Mouse (Mus musculus) testis, adult 2 months (tissue): ENCODE data around the gene Foxp1.

Experiments used
- CTCF ChIP-seq: fragments of 200-500 bp; IDR thresholded peaks from 2 replicates; pipeline ENCODE4 v1.5.1; 2012; ENCODE audit warnings: low read depth, mild to moderate bottlenecking, inconsistent platforms, low read length, moderate library complexity; ENCODE audit not compliant: control insufficient read depth, insufficient read depth, insufficient replicate concordance
- POLR2A ChIP-seq: fragments of 200-500 bp; IDR thresholded peaks from 2 replicates; pipeline ENCODE4 v1.6.1; 2012; ENCODE audit warnings: low read depth, mild to moderate bottlenecking, inconsistent platforms, low read length, moderate library complexity; ENCODE audit not compliant: control insufficient read depth

DNA sequence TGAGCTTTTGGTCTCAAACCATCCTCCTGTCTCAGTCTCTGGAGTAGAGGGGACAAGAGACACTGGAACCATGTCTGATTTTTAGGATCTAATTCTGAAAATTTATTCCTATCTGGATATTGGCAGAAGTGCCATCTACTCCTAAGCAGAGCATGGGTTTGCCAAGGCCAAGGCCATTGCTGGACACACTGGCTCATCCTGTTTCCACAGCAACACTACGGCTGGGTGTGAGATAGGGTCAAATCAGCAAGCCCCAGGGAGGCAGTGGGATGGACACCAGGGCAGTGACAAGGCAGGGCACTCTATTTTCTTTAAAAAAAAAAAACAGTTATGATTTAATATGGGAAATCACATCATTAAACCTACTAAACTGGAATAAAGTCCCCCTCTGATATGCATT, 405.1 kb downstream of the Foxp1 start:
- TF ChIP-seq CTCF (no peak), POLR2A (no peak)
